Mouse (Mus musculus) left cerebral cortex, adult 2 months (tissue): ENCODE results near the gene Tnfrsf22. TPM values are rescaled to one million over a fixed set of nuclear protein-coding genes. Genes with fewer than 3 reads are reported as not detected.
A peak's percentile ranks its signal among the peaks of the same experiment; 100 is the strongest.

ENCODE experiments used
- DNase-seq, 2 experiments: peaks; one replicate each; pipeline ENCODE4 v3.0.0; 2021 to 2022; ENCODE audit warnings: low spot score in 2 of 2, mixed read lengths in 1 of 2; ENCODE audit errors: extremely low spot score in 1 of 2
- H3K27ac ChIP-seq: fragments of 200-600 bp; 2 replicates; pipeline ENCODE4 v1.8.1; 2022
- H3K4me3 ChIP-seq: fragments of 200-600 bp; 2 replicates; pipeline ENCODE4 v1.8.1; 2022
- CTCF ChIP-seq: fragments of 200-600 bp; IDR thresholded peaks from 2 replicates; pipeline ENCODE4 v1.8.1; 2022; ENCODE audit warnings: antibody characterized with exemption, mild to moderate bottlenecking, moderate library complexity
- intact Hi-C: fragments of 180-260 bp; cut with DNase I; formaldehyde crosslinking; loops from one replicate; pipeline ENCODE4 v1.15.1; 2025
- total RNA-seq, 2 experiments: library from RNA; stranded (reverse); gene quantifications; 2 replicates each; pipeline ENCODE4 v1.2.3; 2021

Tnfrsf22 gene
- total RNA-seq, 2 experiments from 2014 or later: 1.5 to 1.9 TPM

DNA sequence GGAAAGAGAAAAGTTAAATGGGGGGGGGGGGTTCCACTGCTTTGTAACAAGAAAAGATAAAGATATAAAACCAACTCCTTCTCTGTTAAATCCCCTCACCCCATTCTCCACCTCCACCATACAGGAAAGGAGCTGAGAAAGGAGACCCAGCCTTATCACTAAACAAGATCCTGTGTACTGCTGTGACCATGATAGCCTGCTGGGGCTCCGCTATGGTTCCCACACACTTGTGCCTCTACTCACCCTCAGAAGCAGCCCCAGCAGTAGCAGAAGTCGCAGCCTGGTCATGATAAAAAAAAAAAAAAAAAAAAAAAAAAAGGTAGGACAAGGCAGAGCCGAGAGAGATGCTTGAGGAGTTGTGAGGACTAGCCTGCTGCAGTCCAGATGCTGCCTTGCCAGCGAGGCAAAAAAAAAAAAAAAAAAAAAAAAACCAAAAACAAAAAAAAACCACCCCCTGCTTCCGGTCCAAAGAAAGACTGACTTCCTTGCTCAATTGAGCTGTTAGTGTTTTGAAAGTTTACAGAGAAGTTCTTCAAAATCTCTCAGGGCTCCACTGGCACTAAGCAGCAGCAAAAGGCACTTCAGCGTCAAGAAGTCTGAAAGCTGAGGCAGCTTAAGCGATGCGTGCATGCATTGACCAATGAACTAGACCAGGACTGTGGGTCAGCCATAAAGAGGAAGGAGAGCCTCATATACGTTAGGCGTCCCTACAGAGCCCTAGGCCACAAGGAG lies 21.7 kb downstream of the Tnfrsf22 start:
- no peak for DNase-seq
- TF ChIP-seq CTCF: no peak
- intact Hi-C loops: loop anchor here (5.0 kb wide), 1 partner anchor 1035 kb away; no protein-coding TSS in a partner anchor
- Histone ChIP-seq H3K27ac (no peak overlapping the region), H3K4me3 (no peak overlapping the region)

DNA sequence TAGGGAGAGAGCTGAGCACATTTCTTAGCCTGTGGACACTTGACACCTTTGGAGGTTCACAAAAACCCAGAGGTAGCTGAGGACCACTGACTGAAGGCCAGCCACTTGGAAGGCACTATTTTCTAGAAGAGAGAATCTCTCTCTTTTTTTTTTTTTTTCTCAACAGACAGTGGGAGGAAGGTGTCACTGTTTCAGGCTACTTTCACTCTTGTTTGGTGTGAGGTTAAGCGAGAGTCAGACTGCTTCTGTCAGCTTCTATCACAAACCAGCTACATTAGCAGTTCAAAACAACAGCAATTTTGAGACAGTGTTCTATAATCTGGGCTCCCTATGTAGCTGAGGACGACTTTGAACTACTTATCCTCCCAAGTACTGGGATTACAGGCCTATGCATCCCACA lies 23.3 kb downstream of the Tnfrsf22 start:
- Histone ChIP-seq H3K27ac (no peak overlapping the region), H3K4me3 (no peak overlapping the region)
- DNase-seq: no peak
- TF ChIP-seq CTCF: no peak
- intact Hi-C loops: loop anchor here (5.0 kb wide), 1 partner anchor 1034 kb away; no protein-coding TSS in a partner anchor

GRCm38 (mm10) chr7:143625151-143625550 lies 24.3 kb downstream of the Tnfrsf22 start:
- intact Hi-C loops: loop anchor here (5.0 kb wide), 1 partner anchor 1033 kb away; no protein-coding TSS in a partner anchor

GRCm38 (mm10) chr7:143624561-143624960 lies 24.9 kb downstream of the Tnfrsf22 start:
- Histone ChIP-seq H3K27ac (no peak overlapping the region), H3K4me3 (no peak overlapping the region)
- intact Hi-C loops: no loop called here
- DNase-seq: no peak
- TF ChIP-seq CTCF: no peak

More at GRCm38 (mm10) chr7:143625151-143625550, 24.3 kb downstream of the Tnfrsf22 start:
- no peak for TF ChIP-seq CTCF
- no peak for DNase-seq
- H3K4me3 ChIP-seq: no peak overlapping the region
- H3K27ac ChIP-seq: no peak overlapping the region

DNA sequence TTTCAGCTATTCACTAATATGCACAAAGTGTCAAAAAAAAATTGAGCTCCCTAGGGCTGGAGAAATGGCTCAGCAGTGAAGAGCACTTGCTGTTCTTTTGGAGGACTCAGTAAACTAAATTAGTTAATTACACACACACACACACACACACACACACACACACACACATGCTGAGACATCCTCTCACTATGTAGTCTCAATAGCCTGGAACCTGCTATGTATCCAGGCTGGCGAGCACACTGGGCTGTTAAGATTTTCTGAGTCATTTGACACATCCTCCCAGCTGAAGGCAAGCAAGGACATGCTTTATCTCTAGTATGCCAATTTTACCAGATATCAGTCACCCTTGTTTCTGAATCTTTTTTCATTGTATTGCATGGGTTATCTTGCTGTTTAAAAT lies 28.5 kb downstream of the Tnfrsf22 start:
- intact Hi-C loops: no loop called here
- no peak for DNase-seq
- H3K27ac ChIP-seq: no peak overlapping the region
- H3K4me3 ChIP-seq: no peak overlapping the region
- TF ChIP-seq CTCF: no peak

GRCm38 (mm10) chr7:143614404-143615135 lies 34.9 kb downstream of the Tnfrsf22 start:
- Histone ChIP-seq H3K27ac (no peak overlapping the region), H3K4me3 (no peak overlapping the region)
- DNase-seq: no peak
- TF ChIP-seq CTCF: no peak
- intact Hi-C loops: loop anchor here (5.0 kb wide), 1 partner anchor 48 kb away; no protein-coding TSS in a partner anchor

GRCm38 (mm10) chr7:143612215-143612614 lies 37.2 kb downstream of the Tnfrsf22 start:
- intact Hi-C loops: loop anchor here (5.0 kb wide), 1 partner anchor 50 kb away; no protein-coding TSS in a partner anchor
- DNase-seq: no peak
- peak; percentile 23 for TF ChIP-seq CTCF
- Histone ChIP-seq H3K27ac (no peak overlapping the region), H3K4me3 (no peak overlapping the region)

- intact Hi-C loops: no loop called here
- TF ChIP-seq CTCF: no peak
- H3K4me3 ChIP-seq: no peak overlapping the region
- no peak for DNase-seq
- no peak overlapping the region for H3K27ac ChIP-seq
Measured at GRCm38 (mm10) chr7:143605321-143605720, 44.1 kb downstream of the Tnfrsf22 start.

DNA sequence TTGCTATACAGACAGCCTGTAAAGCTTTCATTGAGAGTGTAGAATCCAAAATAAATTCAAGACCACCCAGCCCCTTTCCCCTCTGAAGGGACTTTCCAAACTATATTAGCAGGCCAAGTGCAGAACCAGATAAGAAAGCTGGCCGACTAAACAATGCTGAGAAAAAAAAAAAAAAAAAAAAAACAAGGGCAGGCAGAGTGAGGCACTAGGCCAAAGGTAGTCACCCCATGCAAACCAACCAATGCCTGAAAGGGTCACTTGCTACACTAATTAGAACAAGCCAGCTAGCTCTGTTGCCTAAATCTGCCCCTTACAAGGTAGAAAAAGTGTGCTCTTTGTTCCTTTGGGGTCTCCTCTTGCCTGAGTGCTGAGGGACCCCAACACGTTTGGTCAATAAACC lies 44.6 kb downstream of the Tnfrsf22 start:
- intact Hi-C loops: loop anchor here (5.0 kb wide), 1 partner anchor 157 kb away; no protein-coding TSS in a partner anchor
- no peak overlapping the region for H3K4me3 ChIP-seq
- no peak overlapping the region for H3K27ac ChIP-seq
- no peak for TF ChIP-seq CTCF
- no peak for DNase-seq

DNA sequence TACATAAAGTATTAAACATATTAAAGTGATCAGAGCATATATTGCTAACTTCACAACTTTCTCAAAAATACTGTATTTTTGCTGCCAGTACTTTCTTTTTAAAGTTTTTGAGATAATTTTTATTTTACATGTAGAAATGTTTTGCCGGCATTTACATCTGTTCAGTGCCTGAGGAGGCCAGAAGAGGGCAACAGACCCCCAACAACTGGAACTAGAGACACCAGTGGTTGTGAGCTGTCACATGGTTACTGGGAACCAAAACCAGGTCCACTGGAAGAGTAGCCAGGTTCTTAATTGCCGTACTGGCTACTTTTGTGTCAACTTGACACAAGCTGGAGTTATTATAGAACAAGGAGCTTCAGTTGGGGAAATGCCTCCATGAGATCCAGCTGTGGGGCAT lies 47.8 kb downstream of the Tnfrsf22 start:
- no peak; the same call in 1 of the 2 replicates for TF ChIP-seq CTCF
- DNase-seq: no peak
- intact Hi-C loops: loop anchor here (5.0 kb wide), 1 partner anchor 161 kb away; no protein-coding TSS in a partner anchor
- Histone ChIP-seq H3K27ac (no peak overlapping the region), H3K4me3 (no peak overlapping the region)

DNA sequence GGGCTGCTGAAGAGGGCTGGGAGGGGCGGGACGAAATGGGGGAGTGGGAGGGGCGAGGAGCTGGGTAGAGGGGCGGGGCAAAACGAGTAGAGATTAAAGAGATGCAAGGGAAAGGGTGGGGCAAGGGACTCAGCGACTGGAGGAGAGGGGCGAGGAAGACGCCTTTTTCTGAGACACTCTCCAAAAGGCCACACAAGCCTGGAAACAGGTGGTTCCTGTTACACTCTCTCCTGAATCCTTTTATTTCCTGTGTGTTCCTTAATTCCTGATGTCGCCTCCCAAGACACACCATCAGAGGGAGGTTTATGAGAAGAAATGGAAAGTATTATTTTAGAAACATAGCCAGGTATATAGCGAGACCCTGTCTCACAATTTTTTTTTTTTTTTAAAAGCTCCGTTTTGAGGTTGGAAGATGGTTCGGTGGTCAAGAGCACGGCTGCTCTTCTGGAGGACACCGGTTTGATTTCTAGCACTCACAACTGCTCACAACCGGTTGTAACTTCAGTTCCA lies 49.2 kb downstream of the Tnfrsf22 start:
- Histone ChIP-seq H3K4me3 (peak overlapping the region; percentile 99), H3K27ac (no peak overlapping the region)
- TF ChIP-seq CTCF: no peak
- intact Hi-C loops: loop anchor here (5.0 kb wide), 1 partner anchor 162 kb away; no protein-coding TSS in a partner anchor
- DNase-seq: no peak
